Mouse (Mus musculus): Measurements from ENCODE around the gene Fam169a.

Fam169a gene

GRCm38 (mm10) chr13:97180113-97180828 is 113.2 kb downstream of the Fam169a start:
- DNase-seq (ENCODE audit: low read depth, low spot score), result no peak

All from retina, adult 2 months (tissue).